Mouse (Mus musculus): ENCODE measurements around the gene Rasef. TPM values are rescaled to one million over a fixed set of nuclear protein-coding genes. Genes with fewer than 3 reads are reported as not detected.
A peak's percentile ranks its signal among the peaks of the same experiment; 100 is the strongest.
"Not testable (repeated sequence)": the region's sequence is repeated elsewhere in the genome, so short reads cannot be mapped to it uniquely, and the experiment has no call there.

Rasef gene
- not detected in 2 replicates for total RNA-seq (2015)
- total RNA-seq (2017): not detected in 2 replicates

GRCm38 (mm10) chr4:73790260-73791185, at the start of gene Rasef:
TSS of gene Rasef (minus strand) at chr4:73790994.
- ATAC-seq (replicated peaks; ENCODE audit: poor library complexity): 0 out of 2 replicates have a peak, but pooled peaks have one; percentile 14

- no peak for ATAC-seq (replicated peaks; ENCODE audit: poor library complexity)
Measured at GRCm38 (mm10) chr4:73826587-73826986, 35.8 kb upstream of the Rasef start.

- ATAC-seq (replicated peaks; ENCODE audit: poor library complexity): no peak
Measured at GRCm38 (mm10) chr4:73791186-73791540, 369 bp upstream of the Rasef start.

GRCm38 (mm10) chr4:73789534-73789933, 1.3 kb downstream of the Rasef start:
- ATAC-seq (replicated peaks; ENCODE audit: poor library complexity): no peak

GRCm38 (mm10) chr4:73788076-73788730, 2.6 kb downstream of the Rasef start:
- ATAC-seq (replicated peaks; ENCODE audit: poor library complexity): no peak

GRCm38 (mm10) chr4:73784147-73784546, 6.6 kb downstream of the Rasef start:
- no peak for ATAC-seq (replicated peaks; ENCODE audit: poor library complexity)

- no peak for ATAC-seq (replicated peaks; ENCODE audit: poor library complexity)
Measured at GRCm38 (mm10) chr4:73781061-73781460, 9.7 kb downstream of the Rasef start.

- ATAC-seq (replicated peaks; ENCODE audit: poor library complexity): no peak
Measured at GRCm38 (mm10) chr4:73775266-73775665, 15.5 kb downstream of the Rasef start.

- ATAC-seq (replicated peaks; ENCODE audit: poor library complexity): no peak
Measured at GRCm38 (mm10) chr4:73773831-73774810, 16.7 kb downstream of the Rasef start.

GRCm38 (mm10) chr4:73772028-73772427, 18.8 kb downstream of the Rasef start:
- no peak for ATAC-seq (replicated peaks; ENCODE audit: poor library complexity)

GRCm38 (mm10) chr4:73770592-73770991, 20.2 kb downstream of the Rasef start:
- no peak for ATAC-seq (replicated peaks; ENCODE audit: poor library complexity)

- ATAC-seq (replicated peaks; ENCODE audit: poor library complexity): no peak
Measured at GRCm38 (mm10) chr4:73768156-73768555, 22.6 kb downstream of the Rasef start.

GRCm38 (mm10) chr4:73748219-73748618, 42.6 kb downstream of the Rasef start:
- no peak for ATAC-seq (replicated peaks; ENCODE audit: poor library complexity)

- no peak for ATAC-seq (replicated peaks; ENCODE audit: poor library complexity)
Measured at GRCm38 (mm10) chr4:73739439-73739838, 51.4 kb downstream of the Rasef start.

GRCm38 (mm10) chr4:73719819-73720218, 71.0 kb downstream of the Rasef start:
- ATAC-seq (replicated peaks; ENCODE audit: poor library complexity): no peak

- ATAC-seq (replicated peaks; ENCODE audit: poor library complexity): no peak
Measured at GRCm38 (mm10) chr4:73718761-73719160, 72.0 kb downstream of the Rasef start.

- not testable (repeated sequence) for ATAC-seq (replicated peaks; ENCODE audit: poor library complexity)
Measured at GRCm38 (mm10) chr4:73683216-73683615, 107.6 kb downstream of the Rasef start, which contains the start of gene Gm428. TSS of gene Gm428 (plus strand) at chr4:73683516.

- not testable (repeated sequence) for ATAC-seq (replicated peaks; ENCODE audit: poor library complexity)
Measured at GRCm38 (mm10) chr4:73668054-73668453, 122.7 kb downstream of the Rasef start, which contains the start of gene Gm11239. TSS of gene Gm11239 (plus strand) at chr4:73668354.

Data from megakaryocyte progenitor cell, adult 5-6 weeks (primary cell).